Comparison of ENCODE assay signal across 8 mouse cellular contexts in the genomic region with DNA sequence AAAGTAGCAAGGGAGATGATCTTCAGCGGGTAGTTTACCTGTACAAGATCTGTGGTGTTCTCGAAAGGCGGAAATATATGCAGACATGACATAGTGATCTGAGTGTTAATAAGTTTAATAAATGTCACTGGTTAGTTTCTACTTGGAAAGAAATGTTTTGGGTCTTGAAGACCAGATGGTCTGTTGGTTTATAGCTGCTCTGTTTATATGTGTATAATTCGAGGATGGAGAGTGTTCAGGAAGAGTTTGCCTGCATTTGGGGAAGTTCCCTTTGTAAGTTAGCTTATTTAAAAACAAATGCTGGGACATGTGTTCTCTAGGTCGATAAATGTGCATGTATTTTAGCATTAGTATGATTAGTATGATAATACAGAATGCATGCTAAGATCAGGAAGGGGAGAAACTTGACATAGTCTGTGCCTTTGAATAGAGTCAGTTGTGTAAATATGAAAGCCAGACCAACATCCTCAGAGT. TPM values are rescaled to one million over a fixed set of nuclear protein-coding genes. Genes with fewer than 3 reads are reported as not detected.
DNase-seq lines count a peak whose midpoint lies in the region; ATAC-seq and TF ChIP-seq lines count a peak whose summit lies in the region.

No protein-coding gene starts in this region.

- H3K4me1 ChIP-seq in heart, embryonic 10.5 days: peaks cover 26% of the 10 kb centered on the region
- peaks cover 4% of the 10 kb centered on the region; the same call in 1 of the 2 replicates for H3K4me1 ChIP-seq in forebrain, embryonic 11.5 days (replicated peaks; ENCODE audit: control insufficient read depth, insufficient read depth, low read length)
- H3K4me1 ChIP-seq in liver, embryonic 12.5 days: peaks cover 60% of the 10 kb centered on the region

- peaks cover 92% of the 10 kb centered on the region for H3K79me2 ChIP-seq in C2C12 (ENCODE audit: control insufficient read depth, insufficient read depth)

- no peak for ATAC-seq in forebrain, embryonic 11.5 days (replicated peaks; ENCODE audit: low FRiP score)
- ATAC-seq in liver, embryonic 12.5 days: no peak

- TF ChIP-seq CTCF in C2C12 (IDR thresholded peaks at IDR 0.05; ENCODE audit: control insufficient read depth, insufficient read depth, insufficient read length): no peak

- H3K27me3 ChIP-seq in heart, embryonic 10.5 days (ENCODE audit: insufficient read depth, poor library complexity, severe bottlenecking): no peaks in the 10 kb centered on the region
- H3K27me3 ChIP-seq in C2C12 (ENCODE audit: control insufficient read depth, insufficient read depth, insufficient read length): no peaks in the 10 kb centered on the region
- H3K27me3 ChIP-seq in forebrain, embryonic 11.5 days (ENCODE audit: control insufficient read depth, insufficient read depth, low read length): no peaks in the 10 kb centered on the region
- no peaks in the 10 kb centered on the region for H3K27me3 ChIP-seq in liver, embryonic 12.5 days (replicated peaks)

- H3K9ac ChIP-seq in forebrain, embryonic 11.5 days (ENCODE audit: low read length): peak overlapping the region; percentile 91
- peak overlapping the region; percentile 92 for H3K9ac ChIP-seq in liver, embryonic 12.5 days

- peaks cover 82% of the 10 kb centered on the region for H3K79me3 ChIP-seq in C2C12 (ENCODE audit: low read depth)

- peak overlapping the region; percentile 100 for H3K27ac ChIP-seq in heart, embryonic 10.5 days
- H3K27ac ChIP-seq in forebrain, embryonic 11.5 days (ENCODE audit: low read depth, low read length): peak overlapping the region; percentile 99
- peak overlapping the region; percentile 99 for H3K27ac ChIP-seq in liver, embryonic 12.5 days

- no peaks in the 10 kb centered on the region for H3K36me3 ChIP-seq in heart, embryonic 10.5 days
- H3K36me3 ChIP-seq in C2C12 (ENCODE audit: control insufficient read depth, insufficient read depth): no peaks in the 10 kb centered on the region
- no peaks in the 10 kb centered on the region for H3K36me3 ChIP-seq in forebrain, embryonic 11.5 days (ENCODE audit: control insufficient read depth, insufficient read depth, low read length)
- no peaks in the 10 kb centered on the region for H3K36me3 ChIP-seq in liver, embryonic 12.5 days

- no peaks in the 10 kb centered on the region for H3K9me3 ChIP-seq in heart, embryonic 10.5 days
- no peaks in the 10 kb centered on the region for H3K9me3 ChIP-seq in forebrain, embryonic 11.5 days (ENCODE audit: control insufficient read depth, low read length)
- no peaks in the 10 kb centered on the region for H3K9me3 ChIP-seq in liver, embryonic 12.5 days (replicated peaks)

- 1% methylated on average over 5 of the region's 5 CpGs for WGBS in heart, embryonic 10.5 days
- whole genome bisulfite sequencing in forebrain, embryonic 11.5 days: 5% methylated on average over 5 of the region's 5 CpGs
- WGBS in liver, embryonic 12.5 days (ENCODE audit: insufficient replicate concordance): 1% methylated on average over 5 of the region's 5 CpGs

- intact Hi-C loops in heart, postnatal 25 days (cut with DNase I): no loop called here

- H3ac ChIP-seq in C2C12 (ENCODE audit: control insufficient read depth, insufficient read length, low read depth): peak overlapping the region; percentile 94

- peak overlapping the region; percentile 91 for H3K4me3 ChIP-seq in heart, embryonic 10.5 days
- H3K4me3 ChIP-seq in C2C12 (ENCODE audit: insufficient read depth, poor library complexity, severe bottlenecking): peak overlapping the region; percentile 81
- H3K4me3 ChIP-seq in forebrain, embryonic 11.5 days (ENCODE audit: low read depth, low read length): peak overlapping the region; percentile 82
- peak overlapping the region; percentile 88 for H3K4me3 ChIP-seq in liver, embryonic 12.5 days

- H3K4me2 ChIP-seq in forebrain, embryonic 11.5 days (ENCODE audit: low read depth, low read length, severe bottlenecking): peak overlapping the region; percentile 64
- H3K4me2 ChIP-seq in liver, embryonic 12.5 days: peak overlapping the region; percentile 78

- DNase-seq in heart, embryonic 10.5 days (ENCODE audit: low spot score): no peak
- no peak for DNase-seq in heart, postnatal 25 days (ENCODE audit: low spot score)
- no peak for DNase-seq in forebrain, embryonic 11.5 days (ENCODE audit: low spot score)
- no peak for DNase-seq in thymus, postnatal 36 days
- no peak for DNase-seq in adrenal gland, postnatal 14 days
- DNase-seq in spleen, adult 12 weeks (ENCODE audit: low spot score): no peak

TF ChIP-seq in C2C12, 6 proteins besides CTCF, POLR2A, EP300 and RAD21:
- TF ChIP-seq USF1 (IDR thresholded peaks at IDR 0.05; ENCODE audit: low read depth) (no peak), CEBPB (IDR thresholded peaks at IDR 0.05; ENCODE audit: low read depth) (no peak), FOSL1 (IDR thresholded peaks at IDR 0.05; ENCODE audit: insufficient read depth, low read length, poor library complexity, severe bottlenecking) (no peak), MYOD1 (IDR thresholded peaks at IDR 0.05; ENCODE audit: control insufficient read depth, insufficient read length, low read depth) (no peak), MYOG (IDR thresholded peaks at IDR 0.05; ENCODE audit: control insufficient read depth, extremely low read depth, insufficient read length) (no peak), MAX (IDR thresholded peaks at IDR 0.05) (no peak)

RNA-seq across cellular contexts. Expression of a gene that starts 0.4 kb away (rescaled TPM):
- 148 and 158 TPM in 2 replicates for polyA plus RNA-seq in heart, embryonic 10.5 days (2016; fragmentation: Nextera tagmentation; extraction: Ambion mirVana)
- total RNA-seq in heart, postnatal 25 days (2021): 100 to 1,000 TPM; 138 to 145 TPM
- polyA plus RNA-seq in C2C12 (2012; fragmentation: generic; extraction: Trizol): 123 TPM
- polyA plus RNA-seq in forebrain, embryonic 11.5 days (2014; fragmentation: Nextera tagmentation; extraction: Ambion mirVana): 134 and 146 TPM in 2 replicates
- polyA plus RNA-seq in liver, embryonic 12.5 days (2016; fragmentation: Nextera tagmentation; extraction: Ambion mirVana): 133 and 139 TPM in 2 replicates
- 116 TPM in 2 replicates for total RNA-seq in adrenal gland, postnatal 14 days (2021)

RNA-seq across cellular contexts. Expression of a gene that starts 0.9 kb away (rescaled TPM):
- polyA plus RNA-seq in heart, embryonic 10.5 days (2016; fragmentation: Nextera tagmentation; extraction: Ambion mirVana): 14.1 and 14.5 TPM in 2 replicates
- 10 to 100 TPM; 32.0 to 37.0 TPM for total RNA-seq in heart, postnatal 25 days (2021)
- polyA plus RNA-seq in C2C12 (2012; fragmentation: generic; extraction: Trizol): 5.4 TPM
- 17.4 and 20.7 TPM in 2 replicates for polyA plus RNA-seq in forebrain, embryonic 11.5 days (2014; fragmentation: Nextera tagmentation; extraction: Ambion mirVana)
- 8.0 and 8.9 TPM in 2 replicates for polyA plus RNA-seq in liver, embryonic 12.5 days (2016; fragmentation: Nextera tagmentation; extraction: Ambion mirVana)
- total RNA-seq in adrenal gland, postnatal 14 days (2021): 47.5 and 47.6 TPM in 2 replicates

RNA-seq across cellular contexts. Expression of a gene that starts 37.6 kb away (rescaled TPM):
- 74.1 and 75.9 TPM in 2 replicates for polyA plus RNA-seq in heart, embryonic 10.5 days (2016; fragmentation: Nextera tagmentation; extraction: Ambion mirVana)
- total RNA-seq in heart, postnatal 25 days (2021): 10 to 100 TPM; 14.3 to 14.7 TPM
- polyA plus RNA-seq in C2C12 (2012; fragmentation: generic; extraction: Trizol): 52.0 TPM
- polyA plus RNA-seq in forebrain, embryonic 11.5 days (2014; fragmentation: Nextera tagmentation; extraction: Ambion mirVana): 53.5 and 54.2 TPM in 2 replicates
- polyA plus RNA-seq in liver, embryonic 12.5 days (2016; fragmentation: Nextera tagmentation; extraction: Ambion mirVana): 24.3 and 26.5 TPM in 2 replicates
- 23.6 and 25.6 TPM in 2 replicates for total RNA-seq in adrenal gland, postnatal 14 days (2021)
